33 mouse cellular contexts compared by ENCODE assay signal in the genomic region with DNA sequence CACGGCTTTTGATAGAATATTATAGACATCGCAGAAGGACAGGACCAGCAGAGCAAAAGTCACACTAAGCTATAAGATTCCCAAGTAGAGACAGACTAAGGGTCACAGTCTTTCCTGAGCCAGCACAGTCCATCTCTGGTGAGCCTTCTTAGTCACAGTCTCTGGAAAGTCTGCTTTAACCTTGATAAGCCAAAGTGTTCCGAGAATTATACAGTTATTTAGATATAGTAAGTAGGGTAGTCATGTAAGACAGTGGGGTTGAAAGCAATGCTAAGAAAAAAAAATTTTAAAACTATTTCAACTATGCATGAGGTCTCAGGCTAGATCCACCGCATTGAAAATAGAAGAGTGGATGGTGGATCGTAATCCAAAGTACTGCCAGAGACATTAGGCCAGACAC. TPM values are rescaled to one million over a fixed set of nuclear protein-coding genes. Genes with fewer than 3 reads are reported as not detected.
"Had no signal": no experiment of that assay in that cellular context is flagged by ENCODE, and none has a peak within 500 bp of the region (broad histone marks: within the 10 kb centered on the region; RNA-seq: fewer than 3 reads in every experiment).

No protein-coding gene starts in this region.

- H3K27ac ChIP-seq: left cerebral cortex, adult 2 months; limb, embryonic 10.5 days; limb, embryonic 12.5 days; limb, embryonic 13.5 days; limb, embryonic 15.5 days; liver, embryonic 13.5 days; liver, embryonic 14.5 days; liver, embryonic 15.5 days; lung, embryonic 15.5 days; macrophage; midbrain, embryonic 10.5 days; midbrain, embryonic 12.5 days; midbrain, embryonic 15.5 days; neural tube, embryonic 12.5 days; neural tube, embryonic 13.5 days had no signal

- H3K9me3 ChIP-seq: limb, embryonic 10.5 days; limb, embryonic 12.5 days; limb, embryonic 13.5 days; limb, embryonic 15.5 days; liver, embryonic 13.5 days; liver, embryonic 15.5 days; lung, embryonic 15.5 days; midbrain, embryonic 10.5 days; midbrain, embryonic 12.5 days; midbrain, embryonic 15.5 days; neural tube, embryonic 12.5 days; neural tube, embryonic 13.5 days had no signal

- ATAC-seq: lung, postnatal 0 days; midbrain, embryonic 15.5 days; midbrain, embryonic 16.5 days had no signal

- H3K36me3 ChIP-seq: limb, embryonic 10.5 days; limb, embryonic 12.5 days; limb, embryonic 13.5 days; limb, embryonic 15.5 days; liver, embryonic 13.5 days; liver, embryonic 15.5 days; lung, embryonic 15.5 days; midbrain, embryonic 10.5 days; midbrain, embryonic 12.5 days; midbrain, embryonic 15.5 days; neural tube, embryonic 12.5 days; neural tube, embryonic 13.5 days had no signal

- H3K9ac ChIP-seq: limb, embryonic 12.5 days; limb, embryonic 13.5 days; limb, embryonic 15.5 days; liver, embryonic 13.5 days; liver, embryonic 14.5 days; liver, embryonic 15.5 days; lung, embryonic 14.5 days; lung, embryonic 15.5 days; midbrain, embryonic 12.5 days; midbrain, embryonic 15.5 days; neural tube, embryonic 12.5 days; neural tube, embryonic 13.5 days had no signal

- H3K27me3 ChIP-seq: limb, embryonic 12.5 days; limb, embryonic 13.5 days; limb, embryonic 15.5 days; liver, embryonic 13.5 days; liver, embryonic 15.5 days; lung, embryonic 15.5 days; megakaryocyte, embryonic 14.5 days; midbrain, embryonic 12.5 days; midbrain, embryonic 15.5 days; neural tube, embryonic 12.5 days; neural tube, embryonic 13.5 days had no signal

- H3K4me2 ChIP-seq: limb, embryonic 12.5 days; limb, embryonic 13.5 days; limb, embryonic 15.5 days; liver, embryonic 13.5 days; liver, embryonic 15.5 days; lung, embryonic 14.5 days; lung, embryonic 15.5 days; midbrain, embryonic 12.5 days; midbrain, embryonic 15.5 days; neural tube, embryonic 12.5 days; neural tube, embryonic 13.5 days had no signal

- DNase-seq: left cerebral cortex, postnatal 4 days; liver, embryonic 13.5 days; lung, adult 18-20 months; lung, adult 2 months; lung, embryonic 14.5 days; lung, postnatal 10 days; lung, postnatal 14 days; lung, postnatal 36 days; lung, postnatal 4 days; midbrain, embryonic 14.5 days had no signal

- H3K4me1 ChIP-seq: limb, embryonic 10.5 days; limb, embryonic 13.5 days; limb, embryonic 15.5 days; lung, embryonic 15.5 days; megakaryocyte, embryonic 14.5 days; midbrain, embryonic 10.5 days; midbrain, embryonic 12.5 days; midbrain, embryonic 15.5 days; neural tube, embryonic 12.5 days; neural tube, embryonic 13.5 days had no signal

- H3K4me3 ChIP-seq: left cerebral cortex, adult 2 months; limb, embryonic 10.5 days; limb, embryonic 12.5 days; limb, embryonic 13.5 days; limb, embryonic 15.5 days; liver, embryonic 13.5 days; liver, embryonic 15.5 days; lung, embryonic 15.5 days; megakaryocyte, embryonic 14.5 days; midbrain, embryonic 10.5 days; midbrain, embryonic 12.5 days; midbrain, embryonic 15.5 days; myocyte; neural tube, embryonic 12.5 days; neural tube, embryonic 13.5 days had no signal

RNA-seq across cellular contexts. Expression of a gene that starts 33.5 kb away (rescaled TPM):
- total RNA-seq: liver, adult 2 months; megakaryocyte progenitor cell, adult 5-6 weeks; megakaryocyte, adult 5-6 weeks; megakaryocyte-erythroid progenitor cell, adult 5-6 weeks; monocyte, adult 5-6 weeks had no signal
- polyA plus RNA-seq: liver, adult 2 months; macrophage had no signal
